Mouse (Mus musculus) neural tube, embryonic 15.5 days (tissue): Measurements from ENCODE around the gene Rgs6. TPM values are rescaled to one million over a fixed set of nuclear protein-coding genes. Genes with fewer than 3 reads are reported as not detected.

Experiments used
- ATAC-seq: fragments of 200-750 bp; cut with Nextera tagmentation; 2 replicates; pipeline ENCODE4 v1.8.0; 2017; ENCODE audit warnings: mild to moderate bottlenecking, moderate TSS enrichment, moderate library complexity; ENCODE audit not compliant: low FRiP score
- H3K27ac ChIP-seq: fragments of 300-500 bp; sonication (generic); replicated peaks from 2 replicates; pipeline ENCODE4 v1.5.1; 2015; ENCODE audit warnings: mild to moderate bottlenecking, inconsistent platforms
- H3K27me3 ChIP-seq: fragments of 300-500 bp; sonication (generic); replicated peaks from 2 replicates; pipeline ENCODE4 v1.6.1; 2015; ENCODE audit warnings: inconsistent platforms
- H3K36me3 ChIP-seq: fragments of 300-500 bp; sonication (generic); 2 replicates; pipeline ENCODE4 v1.6.1; 2015; ENCODE audit warnings: inconsistent platforms
- H3K4me1 ChIP-seq: fragments of 300-500 bp; sonication (generic); 2 replicates; pipeline ENCODE4 v1.6.1; 2015; ENCODE audit warnings: inconsistent platforms
- H3K4me2 ChIP-seq: fragments of 300-500 bp; sonication (generic); 2 replicates; pipeline ENCODE4 v1.6.1; 2015; ENCODE audit warnings: inconsistent platforms, mild to moderate bottlenecking, moderate library complexity
- H3K4me3 ChIP-seq: fragments of 300-500 bp; sonication (generic); replicated peaks from 2 replicates; pipeline ENCODE4 v1.5.1; 2015; ENCODE audit warnings: mild to moderate bottlenecking, inconsistent platforms
- H3K9ac ChIP-seq: fragments of 300-500 bp; sonication (generic); replicated peaks from 2 replicates; pipeline ENCODE4 v1.6.1; 2015; ENCODE audit warnings: mild to moderate bottlenecking, inconsistent platforms
- H3K9me3 ChIP-seq: fragments of 300-500 bp; sonication (generic); replicated peaks from 2 replicates; pipeline ENCODE4 v1.6.1; 2016; ENCODE audit warnings: inconsistent platforms
- WGBS: fragments of 180-500 bp; shearing (Covaris S2); methylation state at CpG from one replicate; pipeline ENCODE4 v1.1.7; 2015; ENCODE audit warnings: mixed read lengths; 5-methylcytosine and 5-hydroxymethylcytosine counted together
- polyA plus RNA-seq: library from polyadenylated mRNA; unstranded; fragments of >200 nt; fragmentation: Nextera tagmentation; extraction: Ambion mirVana; gene quantifications from 2 replicates; pipeline ENCODE4 v1.2.1, GENCODE M21; 2015

The Rgs6 gene
- polyA plus RNA-seq, 1 experiment from 2014 or later = 7.1 TPM

DNA sequence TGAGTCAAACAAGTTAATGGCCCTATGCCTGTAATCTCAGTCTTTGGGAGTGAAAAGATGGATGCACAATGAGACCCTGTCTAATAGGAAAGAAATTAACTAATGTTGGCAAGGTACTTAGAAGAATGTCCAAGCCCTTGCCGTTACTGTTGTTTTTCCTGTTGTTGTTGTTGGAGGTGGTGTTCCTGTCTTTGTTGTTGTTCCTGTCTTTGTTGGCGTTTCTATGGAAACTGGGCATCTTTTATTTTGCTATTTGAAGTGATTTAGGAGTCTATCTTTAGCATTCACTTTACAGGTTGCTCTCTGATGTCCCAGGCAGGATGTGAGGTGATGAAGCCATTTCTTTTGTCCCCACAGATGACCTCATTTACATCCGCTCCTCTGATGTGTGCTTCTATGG, 180.6 kb downstream of the Rgs6 start:
- no peak overlapping the region for H3K27ac ChIP-seq
- H3K9ac ChIP-seq = no peak overlapping the region
- ATAC-seq = no peak
- H3K4me2 ChIP-seq = no peak overlapping the region
- WGBS = 75% methylated on average over 3 of the region's 3 CpGs
- no peaks in the 10 kb centered on the region for H3K27me3 ChIP-seq
- H3K4me1 ChIP-seq = no peaks in the 10 kb centered on the region
- H3K4me3 ChIP-seq = no peak overlapping the region
- no peaks in the 10 kb centered on the region for H3K9me3 ChIP-seq
- H3K36me3 ChIP-seq = no peaks in the 10 kb centered on the region

DNA sequence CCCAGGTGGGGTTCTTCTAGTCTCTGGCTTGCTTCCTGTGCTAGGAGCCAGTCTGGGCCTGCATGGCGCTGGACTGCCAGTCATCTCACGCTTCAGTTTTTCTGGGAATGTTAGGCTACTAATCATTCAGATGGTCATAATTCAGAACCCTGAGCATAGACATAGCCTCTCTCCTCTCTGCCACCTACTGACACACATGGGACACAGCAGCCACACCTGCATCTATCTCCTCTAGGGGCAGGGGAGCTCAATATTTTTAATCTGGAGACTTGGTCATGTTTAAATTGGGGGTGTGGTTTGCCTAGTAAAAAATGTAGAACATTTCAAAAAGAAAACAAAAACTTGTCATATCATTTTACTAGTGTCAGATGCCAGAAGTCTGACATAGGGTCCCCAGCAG, 184.1 kb downstream of the Rgs6 start:
- 95% methylated on average over 2 of the region's 2 CpGs for WGBS
- Histone ChIP-seq H3K4me2 (no peak overlapping the region), H3K27ac (no peak overlapping the region), H3K9ac (no peak overlapping the region), H3K4me3 (no peak overlapping the region), H3K27me3 (no peaks in the 10 kb centered on the region), H3K9me3 (no peaks in the 10 kb centered on the region), H3K36me3 (no peaks in the 10 kb centered on the region), H3K4me1 (0 out of 2 replicates have a peak, but pooled peaks cover 5% of the 10 kb centered on the region)
- no peak for ATAC-seq

DNA sequence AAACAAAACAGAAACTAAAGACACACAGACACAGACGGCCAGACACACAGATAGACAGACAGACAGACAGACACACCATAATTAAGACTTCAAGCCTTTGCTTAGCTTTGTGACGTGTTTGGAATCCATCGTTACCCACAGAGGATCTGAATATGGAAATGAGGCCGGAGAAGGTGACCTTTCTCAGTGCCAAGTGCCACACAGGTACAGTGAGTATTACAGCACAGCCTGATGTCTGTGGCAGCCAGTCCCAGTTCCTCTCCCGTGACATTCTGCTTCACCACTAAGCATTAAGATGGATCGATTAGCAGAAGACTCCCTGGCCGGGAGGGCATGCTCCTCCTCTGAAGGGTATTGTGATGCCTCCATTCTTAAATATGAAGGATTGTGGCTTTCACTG, 186.5 kb downstream of the Rgs6 start:
- no peak overlapping the region for H3K9ac ChIP-seq
- H3K36me3 ChIP-seq = no peaks in the 10 kb centered on the region
- peaks cover 9% of the 10 kb centered on the region; the same call in 1 of the 2 replicates for H3K4me1 ChIP-seq
- no peak overlapping the region for H3K27ac ChIP-seq
- H3K4me3 ChIP-seq = no peak overlapping the region
- no peaks in the 10 kb centered on the region for H3K27me3 ChIP-seq
- H3K4me2 ChIP-seq = no peak overlapping the region
- 84% methylated on average over 7 of the region's 7 CpGs for WGBS
- no peak for ATAC-seq
- no peaks in the 10 kb centered on the region for H3K9me3 ChIP-seq

DNA sequence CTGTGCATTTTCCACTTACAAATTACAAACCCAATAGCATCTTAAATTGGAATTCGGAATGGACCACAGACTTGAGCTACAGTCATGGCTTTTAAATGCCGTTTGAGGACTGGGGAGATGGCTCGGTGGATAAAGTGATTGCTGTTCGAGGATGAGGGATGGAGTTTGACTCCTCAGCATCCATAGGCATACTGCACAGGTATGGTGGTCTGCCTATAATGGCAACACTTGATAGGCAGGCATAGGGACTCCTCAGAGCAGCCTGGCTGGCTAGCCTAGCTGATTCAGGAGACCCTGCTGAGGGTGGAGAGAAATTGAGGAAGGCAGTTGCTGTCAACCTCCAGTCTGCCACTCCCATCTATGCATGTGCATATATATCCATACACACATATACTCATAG, 188.6 kb downstream of the Rgs6 start:
- H3K9ac ChIP-seq = no peak overlapping the region
- no peaks in the 10 kb centered on the region for H3K27me3 ChIP-seq
- H3K4me3 ChIP-seq = no peak overlapping the region
- H3K27ac ChIP-seq = no peak overlapping the region
- 77% methylated on average over 4 of the region's 4 CpGs for WGBS
- H3K4me1 ChIP-seq = peaks cover 9% of the 10 kb centered on the region; the same call in 1 of the 2 replicates
- ATAC-seq = no peak
- no peak overlapping the region for H3K4me2 ChIP-seq
- no peaks in the 10 kb centered on the region for H3K36me3 ChIP-seq
- H3K9me3 ChIP-seq = no peaks in the 10 kb centered on the region

DNA sequence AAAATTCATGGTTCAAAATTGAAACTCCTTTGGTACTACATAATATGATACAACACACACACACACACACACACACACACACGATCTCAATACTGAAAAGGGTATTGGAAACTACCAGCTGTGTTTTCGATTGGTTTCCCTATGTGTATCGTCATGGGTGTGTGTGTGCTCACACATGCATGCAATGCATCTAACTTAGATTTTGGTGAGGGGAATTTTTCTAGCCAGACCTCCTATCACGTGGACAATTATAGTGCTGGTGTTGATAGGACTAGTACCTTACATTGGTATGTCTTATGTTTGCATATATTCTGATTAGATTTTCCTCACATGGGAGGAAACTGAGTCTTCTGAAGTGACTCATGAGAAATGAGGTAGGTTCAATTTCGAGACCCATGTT, 192.8 kb downstream of the Rgs6 start:
- Histone ChIP-seq H3K27me3 (no peaks in the 10 kb centered on the region), H3K4me2 (no peak overlapping the region), H3K36me3 (no peaks in the 10 kb centered on the region), H3K9me3 (no peaks in the 10 kb centered on the region), H3K27ac (no peak overlapping the region), H3K9ac (no peak overlapping the region), H3K4me1 (peaks cover 9% of the 10 kb centered on the region; the same call in 1 of the 2 replicates), H3K4me3 (no peak overlapping the region)
- no peak for ATAC-seq
- 91% methylated on average over 5 of the region's 5 CpGs for WGBS

GRCm38 (mm10) chr12:82781414-82781813, 193.3 kb downstream of the Rgs6 start:
- Histone ChIP-seq H3K36me3 (no peaks in the 10 kb centered on the region), H3K4me3 (no peak overlapping the region), H3K4me2 (no peak overlapping the region), H3K4me1 (peaks cover 9% of the 10 kb centered on the region; the same call in 1 of the 2 replicates), H3K9ac (no peak overlapping the region), H3K9me3 (no peaks in the 10 kb centered on the region), H3K27me3 (no peaks in the 10 kb centered on the region), H3K27ac (no peak overlapping the region)
- 76% methylated on average over 5 of the region's 5 CpGs for WGBS
- no peak for ATAC-seq

DNA sequence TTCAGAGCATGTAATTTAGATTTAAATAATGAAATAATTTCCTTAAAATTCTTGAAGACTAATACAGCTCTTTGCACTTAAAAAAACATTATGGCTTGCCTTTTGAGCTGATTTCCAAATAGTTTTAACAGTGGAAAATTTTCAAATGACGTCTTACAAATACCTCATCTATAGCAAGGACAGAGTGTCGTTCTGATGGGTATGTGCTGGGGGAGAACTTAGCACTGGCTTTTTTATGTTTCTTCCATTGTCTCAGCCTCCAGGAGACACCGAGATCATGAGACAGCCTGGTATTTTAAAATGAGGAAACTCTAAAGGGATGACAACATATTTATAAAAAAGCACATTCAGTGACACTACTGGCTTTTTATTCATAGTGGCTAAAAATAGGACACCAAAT, 204.0 kb downstream of the Rgs6 start:
- Histone ChIP-seq H3K4me2 (no peak overlapping the region), H3K36me3 (no peaks in the 10 kb centered on the region), H3K4me3 (no peak overlapping the region), H3K27me3 (no peaks in the 10 kb centered on the region), H3K4me1 (no peaks in the 10 kb centered on the region), H3K9ac (no peak overlapping the region), H3K27ac (no peak overlapping the region), H3K9me3 (no peaks in the 10 kb centered on the region)
- 84% methylated on average over 3 of the region's 3 CpGs for WGBS
- ATAC-seq = no peak

GRCm38 (mm10) chr12:82799892-82800291, 211.8 kb downstream of the Rgs6 start:
- 58% methylated on average over 6 of the region's 6 CpGs for WGBS
- no peak overlapping the region for H3K4me2 ChIP-seq
- no peaks in the 10 kb centered on the region for H3K9me3 ChIP-seq
- no peaks in the 10 kb centered on the region for H3K4me1 ChIP-seq
- H3K27ac ChIP-seq = no peak overlapping the region
- no peaks in the 10 kb centered on the region for H3K36me3 ChIP-seq
- no peak overlapping the region for H3K9ac ChIP-seq
- H3K27me3 ChIP-seq = no peaks in the 10 kb centered on the region
- no peak overlapping the region for H3K4me3 ChIP-seq
- ATAC-seq = no peak

GRCm38 (mm10) chr12:82801736-82802135, 213.6 kb downstream of the Rgs6 start:
- 91% methylated on average over 6 of the region's 6 CpGs for WGBS
- H3K4me3 ChIP-seq = no peak overlapping the region
- H3K4me1 ChIP-seq = no peaks in the 10 kb centered on the region
- ATAC-seq = no peak
- no peak overlapping the region for H3K4me2 ChIP-seq
- H3K9ac ChIP-seq = no peak overlapping the region
- H3K36me3 ChIP-seq = no peaks in the 10 kb centered on the region
- H3K27me3 ChIP-seq = no peaks in the 10 kb centered on the region
- no peak overlapping the region for H3K27ac ChIP-seq
- H3K9me3 ChIP-seq = no peaks in the 10 kb centered on the region

DNA sequence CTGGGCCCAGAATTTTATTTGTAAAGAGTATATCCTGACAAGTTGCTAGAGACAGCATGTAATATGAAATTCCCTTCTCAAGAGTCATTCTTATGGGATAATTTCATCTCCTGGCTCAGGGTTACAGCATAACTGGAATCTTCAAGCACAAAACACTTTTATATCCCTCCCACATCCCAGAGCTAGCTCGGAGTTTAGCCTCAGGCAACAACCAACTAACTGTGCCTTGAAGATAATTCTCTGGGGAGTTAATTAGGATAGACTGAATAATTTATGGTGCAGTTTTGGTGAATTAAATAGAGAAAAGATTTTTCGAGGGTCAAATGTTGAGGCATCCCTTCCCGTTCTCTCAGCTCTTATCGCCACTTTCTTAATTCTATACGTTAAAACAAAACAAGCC, 214.6 kb downstream of the Rgs6 start:
- no peaks in the 10 kb centered on the region for H3K4me1 ChIP-seq
- H3K27ac ChIP-seq = no peak overlapping the region
- no peak overlapping the region for H3K4me2 ChIP-seq
- no peak for ATAC-seq
- H3K4me3 ChIP-seq = no peak overlapping the region
- no peaks in the 10 kb centered on the region for H3K27me3 ChIP-seq
- no peaks in the 10 kb centered on the region for H3K36me3 ChIP-seq
- H3K9me3 ChIP-seq = no peaks in the 10 kb centered on the region
- 59% methylated on average over 5 of the region's 5 CpGs for WGBS
- no peak overlapping the region for H3K9ac ChIP-seq

DNA sequence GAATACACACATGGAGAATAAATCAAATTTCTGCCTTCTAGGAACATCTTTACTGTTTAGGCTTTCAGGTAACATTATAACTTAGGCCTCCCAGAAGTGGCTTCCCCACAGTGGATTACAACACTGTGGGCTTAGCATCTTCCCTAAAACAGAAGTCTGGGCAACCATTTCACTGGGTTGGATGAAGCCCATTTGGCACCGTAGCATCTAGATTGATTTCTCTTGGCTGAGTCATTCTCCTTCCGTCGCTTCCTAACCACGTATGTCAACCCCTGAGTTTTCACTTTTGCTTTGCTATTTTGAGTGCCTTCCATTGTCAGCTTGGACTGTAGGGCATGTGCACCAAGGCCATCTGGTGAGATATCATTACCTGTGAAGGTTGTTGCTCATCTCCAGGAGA, 217.1 kb downstream of the Rgs6 start:
- 94% methylated on average over 4 of the region's 4 CpGs for WGBS
- Histone ChIP-seq H3K9me3 (no peaks in the 10 kb centered on the region), H3K4me1 (no peaks in the 10 kb centered on the region), H3K27me3 (no peaks in the 10 kb centered on the region), H3K27ac (no peak overlapping the region), H3K4me3 (no peak overlapping the region), H3K4me2 (no peak overlapping the region), H3K9ac (no peak overlapping the region), H3K36me3 (no peaks in the 10 kb centered on the region)
- no peak for ATAC-seq

GRCm38 (mm10) chr12:82810631-82811030, 222.5 kb downstream of the Rgs6 start:
- WGBS = 95% methylated on average over 3 of the region's 3 CpGs
- no peaks in the 10 kb centered on the region for H3K36me3 ChIP-seq
- no peak for ATAC-seq
- no peaks in the 10 kb centered on the region for H3K27me3 ChIP-seq
- no peak overlapping the region for H3K4me2 ChIP-seq
- H3K27ac ChIP-seq = no peak overlapping the region
- H3K9me3 ChIP-seq = no peaks in the 10 kb centered on the region
- H3K4me1 ChIP-seq = no peaks in the 10 kb centered on the region
- no peak overlapping the region for H3K9ac ChIP-seq
- H3K4me3 ChIP-seq = no peak overlapping the region

DNA sequence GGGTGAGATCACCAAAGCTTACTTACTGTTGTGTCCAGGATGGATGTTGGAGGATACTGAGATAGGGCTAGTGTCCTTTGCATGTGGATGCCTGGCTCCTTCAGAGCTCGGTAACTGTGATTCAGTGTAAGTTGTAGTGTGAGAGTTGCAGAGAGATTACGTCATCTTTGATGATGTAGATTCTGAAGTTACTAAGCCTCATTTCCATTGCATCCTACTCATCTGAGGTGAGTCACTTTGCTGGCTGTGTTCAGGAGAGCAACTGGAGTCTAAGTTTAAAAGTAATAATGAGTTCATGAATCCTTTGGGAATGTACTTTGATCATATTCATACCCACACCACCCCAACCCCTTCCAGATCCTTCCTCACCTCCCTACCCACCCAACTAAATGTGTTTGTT, 227.9 kb downstream of the Rgs6 start:
- WGBS = 93% methylated on average over 2 of the region's 2 CpGs
- Histone ChIP-seq H3K4me2 (no peak overlapping the region), H3K27ac (no peak overlapping the region), H3K9ac (no peak overlapping the region), H3K4me3 (no peak overlapping the region), H3K4me1 (peaks cover 2% of the 10 kb centered on the region; the same call in 1 of the 2 replicates), H3K36me3 (no peaks in the 10 kb centered on the region), H3K9me3 (no peaks in the 10 kb centered on the region), H3K27me3 (no peaks in the 10 kb centered on the region)
- no peak for ATAC-seq
